Mouse (Mus musculus): ENCODE measurements around the gene Prph2.

Prph2 gene

DNA sequence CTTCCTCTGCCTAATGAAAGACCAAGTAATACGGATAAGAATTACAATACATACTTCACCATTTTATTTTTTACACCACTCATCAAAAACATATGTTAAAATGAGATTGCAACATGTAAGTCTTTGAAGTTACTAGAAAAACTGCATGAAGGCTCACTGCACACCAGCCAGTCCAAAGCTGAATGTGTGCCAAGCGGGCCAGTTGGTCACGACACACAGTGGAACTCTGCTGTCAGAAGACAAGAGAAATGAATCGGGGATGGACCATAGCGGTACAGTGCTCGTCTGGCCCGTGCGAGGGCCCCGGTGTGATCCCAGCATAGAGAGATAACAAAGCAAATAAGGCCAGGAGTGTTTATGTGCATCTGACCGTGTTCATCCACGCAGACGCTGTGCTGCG, 52.9 kb downstream of the Prph2 start:
- in situ Hi-C loops (cut with MseI, MboI): no loop called here

DNA sequence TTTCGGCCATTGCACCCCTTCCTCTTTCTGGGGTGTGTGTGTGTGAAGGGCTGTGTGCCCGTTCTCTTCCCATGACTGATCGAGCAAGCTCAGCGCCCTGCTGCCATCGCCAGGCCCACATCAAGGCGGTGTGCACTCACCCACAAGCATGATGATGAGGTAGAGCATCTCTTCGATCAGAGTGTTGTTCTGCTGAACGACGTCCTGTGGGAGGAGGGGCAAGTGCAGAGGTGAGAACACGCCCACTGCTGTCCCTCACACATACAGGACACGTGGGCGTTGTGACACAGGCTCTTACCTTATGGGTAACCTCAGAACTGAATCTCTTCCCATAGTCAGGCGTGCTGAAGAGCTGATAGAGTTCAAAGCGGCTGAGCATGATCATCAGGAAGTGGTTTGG, 56.6 kb downstream of the Prph2 start:
- in situ Hi-C loops (cut with MseI, MboI): no loop called here

DNA sequence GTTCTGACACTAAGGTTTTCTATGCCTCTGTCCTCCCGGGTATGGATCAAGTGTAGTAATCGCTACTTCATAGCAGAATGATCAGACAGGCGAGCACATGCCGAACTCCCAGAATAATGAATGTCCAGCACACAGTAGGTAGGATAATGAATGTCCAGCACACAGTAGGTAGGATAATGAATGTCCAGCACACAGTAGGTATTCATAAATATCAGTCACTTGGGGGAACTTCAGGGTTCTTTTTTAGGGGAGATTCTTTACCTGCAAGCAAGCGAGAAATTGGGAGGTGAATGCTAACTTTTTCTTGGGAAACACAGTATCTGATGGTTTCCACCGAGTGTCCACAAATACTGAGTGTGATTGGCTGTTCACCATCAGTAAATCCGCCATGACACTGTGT, 62.3 kb downstream of the Prph2 start:
- in situ Hi-C loops (cut with MseI, MboI): no loop called here

All from mouse trophoblast stem cell (cell line).